Mouse (Mus musculus): ENCODE measurements around the gene Map3k11.

GRCm38 (mm10) chr19:5662981-5663913, 25.3 kb upstream of the Map3k11 start, which contains the start of gene Sipa1:
- TF ChIP-seq POLR2A (IDR thresholded peaks at IDR 0.05; ENCODE audit: insufficient read length, low read depth) (peak; percentile 96), E2F4 (IDR thresholded peaks at IDR 0.05; ENCODE audit: insufficient read depth) (peak; percentile 30), USF1 (IDR thresholded peaks at IDR 0.05; ENCODE audit: low read depth) (no peak), TCF12 (IDR thresholded peaks at IDR 0.05; ENCODE audit: insufficient read depth, poor library complexity, severe bottlenecking) (no peak), SRF (IDR thresholded peaks at IDR 0.05; ENCODE audit: control insufficient read depth, insufficient read length, low read depth) (no peak)
